Mouse (Mus musculus): ENCODE data around the gene Scyl2. TPM values are rescaled to one million over a fixed set of nuclear protein-coding genes. Genes with fewer than 3 reads are reported as not detected.

Gene Scyl2
- polyA plus RNA-seq, 1 experiment from 2014 or later, result 18.8 TPM

DNA sequence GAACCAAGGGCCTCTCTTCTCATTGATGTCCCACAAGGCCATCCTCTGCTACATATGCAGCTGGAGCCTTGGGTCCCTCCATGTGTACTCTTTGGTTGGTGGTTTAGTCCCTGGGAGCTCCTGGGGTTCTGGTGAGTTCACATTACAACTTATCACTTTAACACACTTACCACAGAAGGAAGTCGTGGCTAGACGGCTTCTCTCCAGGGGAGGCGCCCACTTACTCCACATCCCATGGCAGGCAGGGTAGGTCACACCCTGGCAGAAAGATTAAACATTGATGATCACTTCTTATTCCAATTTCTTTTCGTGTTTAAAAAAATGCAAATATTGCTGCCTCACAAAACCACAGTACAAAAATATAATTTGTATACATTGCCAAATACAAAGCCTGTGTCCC lies 88.8 kb downstream of the Scyl2 start:
- no peak for ATAC-seq (ENCODE audit: low FRiP score, low TSS enrichment)
- Histone ChIP-seq H3K4me3 (replicated peaks; ENCODE audit: low read depth, low read length) (no peak overlapping the region), H3K9me3 (ENCODE audit: control insufficient read depth, low read length) (no peaks in the 10 kb centered on the region), H3K4me2 (ENCODE audit: low read length) (no peak overlapping the region), H3K4me1 (ENCODE audit: control insufficient read depth, insufficient read depth, low read length) (0 out of 2 replicates have a peak, but pooled peaks cover 3% of the 10 kb centered on the region), H3K27ac (replicated peaks; ENCODE audit: low read depth, low read length) (no peak overlapping the region), H3K27me3 (ENCODE audit: control insufficient read depth, insufficient read depth, low read length) (no peaks in the 10 kb centered on the region), H3K9ac (replicated peaks; ENCODE audit: low read length) (no peak overlapping the region), H3K36me3 (ENCODE audit: control insufficient read depth, insufficient read depth, low read length) (no peaks in the 10 kb centered on the region)
- 90% methylated on average over 4 of the region's 4 CpGs for WGBS
- no peak for DNase-seq

DNA sequence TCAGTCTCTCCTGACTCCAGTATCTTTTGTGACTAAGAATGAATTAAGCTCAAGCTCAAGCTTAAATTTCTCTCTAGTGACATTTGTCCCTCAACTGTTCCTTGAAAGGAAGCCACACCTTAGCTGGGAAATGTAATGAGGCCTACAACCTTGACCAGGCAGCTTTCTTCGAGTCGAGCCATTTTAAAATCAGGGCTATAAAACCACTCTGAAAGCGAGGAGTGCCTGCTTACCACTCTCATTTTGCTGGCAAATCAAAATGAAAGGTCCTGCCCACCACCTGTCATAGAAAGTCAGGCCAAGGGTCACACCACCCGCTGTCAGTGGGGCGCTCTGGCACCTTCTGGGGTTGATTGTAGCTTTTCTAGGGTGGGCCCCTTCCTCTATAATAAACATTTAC lies 90.2 kb downstream of the Scyl2 start:
- no peak overlapping the region for H3K9ac ChIP-seq (replicated peaks; ENCODE audit: low read length)
- no peak for DNase-seq
- H3K27me3 ChIP-seq (ENCODE audit: control insufficient read depth, insufficient read depth, low read length), result no peaks in the 10 kb centered on the region
- H3K9me3 ChIP-seq (ENCODE audit: control insufficient read depth, low read length), result no peaks in the 10 kb centered on the region
- H3K4me2 ChIP-seq (ENCODE audit: low read length), result no peak overlapping the region
- 0 out of 2 replicates have a peak, but pooled peaks cover 3% of the 10 kb centered on the region for H3K4me1 ChIP-seq (ENCODE audit: control insufficient read depth, insufficient read depth, low read length)
- H3K4me3 ChIP-seq (replicated peaks; ENCODE audit: low read depth, low read length), result no peak overlapping the region
- ATAC-seq (ENCODE audit: low FRiP score, low TSS enrichment), result no peak
- H3K27ac ChIP-seq (replicated peaks; ENCODE audit: low read depth, low read length), result no peak overlapping the region
- H3K36me3 ChIP-seq (ENCODE audit: control insufficient read depth, insufficient read depth, low read length), result no peaks in the 10 kb centered on the region
- 97% methylated on average over 5 of the region's 5 CpGs for WGBS

DNA sequence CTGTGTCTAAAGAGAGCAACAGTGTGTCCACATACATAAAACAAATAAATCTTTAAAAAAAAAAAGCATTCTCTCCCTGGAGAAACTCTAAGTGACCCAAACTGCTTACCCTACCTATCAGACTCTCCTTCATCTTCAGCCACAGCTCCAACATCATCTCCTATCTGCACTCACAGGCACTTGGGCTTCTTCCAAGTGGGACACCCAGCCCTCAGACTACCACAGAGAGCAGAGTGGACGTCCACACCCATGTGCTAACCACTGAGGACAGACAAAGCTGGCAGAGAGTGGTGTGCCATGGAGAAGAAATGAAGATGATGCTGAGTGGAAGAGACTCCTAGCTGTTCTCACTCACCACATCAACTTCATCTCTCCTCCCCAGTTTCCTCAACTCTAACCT lies 90.6 kb downstream of the Scyl2 start:
- Histone ChIP-seq H3K27me3 (ENCODE audit: control insufficient read depth, insufficient read depth, low read length) (no peaks in the 10 kb centered on the region), H3K4me3 (replicated peaks; ENCODE audit: low read depth, low read length) (no peak overlapping the region), H3K4me2 (ENCODE audit: low read length) (no peak overlapping the region), H3K9me3 (ENCODE audit: control insufficient read depth, low read length) (no peaks in the 10 kb centered on the region), H3K9ac (replicated peaks; ENCODE audit: low read length) (no peak overlapping the region), H3K27ac (replicated peaks; ENCODE audit: low read depth, low read length) (no peak overlapping the region), H3K4me1 (ENCODE audit: control insufficient read depth, insufficient read depth, low read length) (0 out of 2 replicates have a peak, but pooled peaks cover 3% of the 10 kb centered on the region), H3K36me3 (ENCODE audit: control insufficient read depth, insufficient read depth, low read length) (no peaks in the 10 kb centered on the region)
- ATAC-seq (ENCODE audit: low FRiP score, low TSS enrichment) (no peak), DNase-seq (no peak)
- WGBS, result 71% methylated on average over 1 of the region's 1 CpGs

DNA sequence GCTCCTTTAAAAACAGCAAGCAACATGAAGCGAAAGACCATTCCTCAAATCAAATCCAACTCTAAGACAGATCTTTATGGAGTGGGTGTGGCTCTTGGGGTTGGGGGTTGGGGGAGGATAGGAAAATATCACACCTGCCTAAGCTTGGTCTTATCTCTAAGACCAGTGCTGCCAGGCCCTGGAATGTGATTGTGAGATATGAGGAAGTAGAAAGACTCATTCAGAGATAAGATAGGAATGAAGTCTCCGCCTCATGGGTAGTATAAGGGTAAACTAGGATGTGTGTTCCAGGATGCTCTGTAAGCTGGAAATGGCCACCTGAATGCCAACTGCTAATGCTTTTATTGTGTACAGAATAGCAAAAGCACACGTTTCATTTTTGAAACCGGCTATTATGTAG lies 91.8 kb downstream of the Scyl2 start:
- Histone ChIP-seq H3K4me1 (ENCODE audit: control insufficient read depth, insufficient read depth, low read length) (0 out of 2 replicates have a peak, but pooled peaks cover 3% of the 10 kb centered on the region), H3K4me2 (ENCODE audit: low read length) (no peak overlapping the region), H3K27ac (replicated peaks; ENCODE audit: low read depth, low read length) (no peak overlapping the region), H3K27me3 (ENCODE audit: control insufficient read depth, insufficient read depth, low read length) (no peaks in the 10 kb centered on the region), H3K4me3 (replicated peaks; ENCODE audit: low read depth, low read length) (no peak overlapping the region), H3K9ac (replicated peaks; ENCODE audit: low read length) (no peak overlapping the region), H3K9me3 (ENCODE audit: control insufficient read depth, low read length) (no peaks in the 10 kb centered on the region), H3K36me3 (ENCODE audit: control insufficient read depth, insufficient read depth, low read length) (no peaks in the 10 kb centered on the region)
- ATAC-seq (ENCODE audit: low FRiP score, low TSS enrichment) (no peak), DNase-seq (no peak)
- WGBS, result 92% methylated on average over 4 of the region's 4 CpGs

GRCm38 (mm10) chr10:89592797-89593196 lies 93.3 kb downstream of the Scyl2 start:
- H3K36me3 ChIP-seq (ENCODE audit: control insufficient read depth, insufficient read depth, low read length), result no peaks in the 10 kb centered on the region
- 28% methylated on average over 4 of the region's 4 CpGs for WGBS
- no peaks in the 10 kb centered on the region for H3K27me3 ChIP-seq (ENCODE audit: control insufficient read depth, insufficient read depth, low read length)
- 0 out of 2 replicates have a peak, but pooled peaks cover 3% of the 10 kb centered on the region for H3K4me1 ChIP-seq (ENCODE audit: control insufficient read depth, insufficient read depth, low read length)
- H3K9ac ChIP-seq (replicated peaks; ENCODE audit: low read length), result no peak overlapping the region
- no peak overlapping the region for H3K4me2 ChIP-seq (ENCODE audit: low read length)
- H3K9me3 ChIP-seq (ENCODE audit: control insufficient read depth, low read length), result no peaks in the 10 kb centered on the region
- H3K4me3 ChIP-seq (replicated peaks; ENCODE audit: low read depth, low read length), result no peak overlapping the region
- DNase-seq (peak; percentile 59), ATAC-seq (ENCODE audit: low FRiP score, low TSS enrichment) (peak; percentile 37; the same call in 1 of the 2 replicates)
- H3K27ac ChIP-seq (replicated peaks; ENCODE audit: low read depth, low read length), result no peak overlapping the region

GRCm38 (mm10) chr10:89589877-89590276 lies 96.2 kb downstream of the Scyl2 start:
- H3K27ac ChIP-seq (replicated peaks; ENCODE audit: low read depth, low read length), result no peak overlapping the region
- H3K9me3 ChIP-seq (ENCODE audit: control insufficient read depth, low read length), result no peaks in the 10 kb centered on the region
- H3K4me1 ChIP-seq (ENCODE audit: control insufficient read depth, insufficient read depth, low read length), result 0 out of 2 replicates have a peak, but pooled peaks cover 3% of the 10 kb centered on the region
- ATAC-seq (ENCODE audit: low FRiP score, low TSS enrichment) (no peak), DNase-seq (no peak)
- no peak overlapping the region for H3K9ac ChIP-seq (replicated peaks; ENCODE audit: low read length)
- no peaks in the 10 kb centered on the region for H3K27me3 ChIP-seq (ENCODE audit: control insufficient read depth, insufficient read depth, low read length)
- WGBS, result 100% methylated on average over 1 of the region's 1 CpGs
- H3K4me2 ChIP-seq (ENCODE audit: low read length), result no peak overlapping the region
- no peak overlapping the region for H3K4me3 ChIP-seq (replicated peaks; ENCODE audit: low read depth, low read length)
- no peaks in the 10 kb centered on the region for H3K36me3 ChIP-seq (ENCODE audit: control insufficient read depth, insufficient read depth, low read length)

Other genes with a start within 250 kb of the Scyl2 start
- gene Gas2l3, start 242.3 kb downstream of the Scyl2 start, polyA plus RNA-seq (2014; fragmentation: Nextera tagmentation; extraction: Ambion mirVana), result 3.6 and 6.0 TPM in 2 replicates
- gene Nr1h4, start 152.7 kb downstream of the Scyl2 start, polyA plus RNA-seq (2014; fragmentation: Nextera tagmentation; extraction: Ambion mirVana), result not detected in 2 replicates
- 1.1 and 1.3 TPM in 2 replicates for gene Slc17a8, start 65.0 kb downstream of the Scyl2 start, polyA plus RNA-seq (2014; fragmentation: Nextera tagmentation; extraction: Ambion mirVana)
- gene Actr6, start 46.0 kb upstream of the Scyl2 start, polyA plus RNA-seq (2014; fragmentation: Nextera tagmentation; extraction: Ambion mirVana), result 53.8 and 63.0 TPM in 2 replicates
- 31.9 and 37.9 TPM in 2 replicates for gene Uhrf1bp1l, start 58.7 kb upstream of the Scyl2 start, polyA plus RNA-seq (2014; fragmentation: Nextera tagmentation; extraction: Ambion mirVana)
- 73.1 and 78.1 TPM in 2 replicates for gene Anks1b, start 187.2 kb upstream of the Scyl2 start, polyA plus RNA-seq (2014; fragmentation: Nextera tagmentation; extraction: Ambion mirVana)

All from midbrain, embryonic 14.5 days (tissue).